Mouse (Mus musculus): ENCODE measurements around the gene Vmn1r169.
"Not testable (repeated sequence)": the region's sequence is repeated elsewhere in the genome, so short reads cannot be mapped to it uniquely, and the experiment has no call there.

Gene Vmn1r169

DNA sequence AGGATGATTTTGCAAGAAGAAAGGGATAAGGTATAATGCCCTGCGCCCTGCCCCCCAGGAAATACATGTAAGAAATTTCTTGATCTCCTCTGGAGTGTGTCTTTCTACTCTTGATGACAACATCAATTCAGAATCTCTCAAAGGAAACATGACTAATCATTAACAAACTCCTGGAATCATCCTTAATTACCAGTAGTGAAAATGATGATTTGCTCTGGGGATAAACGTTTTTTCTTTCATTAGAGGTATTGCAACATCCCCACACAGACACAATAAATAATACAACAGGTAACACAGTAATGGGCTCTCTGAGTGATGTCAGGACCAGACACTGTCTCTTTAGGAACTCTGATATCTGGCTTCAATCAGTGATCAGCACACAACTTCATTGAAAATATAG is at the start of gene Vmn1r169:
Gene Vmn1r169, plus strand, starts transcription at position 301 of the 400 bp plus-strand sequence.
- DNase-seq (ENCODE audit: low spot score): not testable (repeated sequence)

DNA sequence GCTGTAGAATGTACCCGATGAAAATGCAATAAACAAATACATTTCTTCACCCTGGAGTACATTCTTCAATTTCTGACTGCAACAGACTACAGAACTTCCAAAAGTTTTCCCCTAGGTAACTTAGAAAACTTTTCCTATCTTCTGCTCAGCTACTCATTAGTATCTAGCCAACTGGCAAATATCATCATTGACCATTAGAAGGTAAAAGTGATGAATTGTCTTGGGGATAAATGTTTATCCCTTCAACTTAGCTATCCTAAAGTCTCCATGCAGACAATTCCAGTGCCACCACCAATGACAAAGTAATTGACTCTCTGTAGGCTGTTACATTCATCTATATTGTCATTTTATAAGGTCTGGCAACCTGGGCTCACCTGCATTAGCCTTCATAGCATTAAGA is 35.9 kb upstream of the Vmn1r169 start, which contains the start of gene Vmn1r168:
Gene Vmn1r168, plus strand, starts transcription at position 301 of the 400 bp plus-strand sequence.
- DNase-seq (ENCODE audit: low spot score): not testable (repeated sequence)

DNA sequence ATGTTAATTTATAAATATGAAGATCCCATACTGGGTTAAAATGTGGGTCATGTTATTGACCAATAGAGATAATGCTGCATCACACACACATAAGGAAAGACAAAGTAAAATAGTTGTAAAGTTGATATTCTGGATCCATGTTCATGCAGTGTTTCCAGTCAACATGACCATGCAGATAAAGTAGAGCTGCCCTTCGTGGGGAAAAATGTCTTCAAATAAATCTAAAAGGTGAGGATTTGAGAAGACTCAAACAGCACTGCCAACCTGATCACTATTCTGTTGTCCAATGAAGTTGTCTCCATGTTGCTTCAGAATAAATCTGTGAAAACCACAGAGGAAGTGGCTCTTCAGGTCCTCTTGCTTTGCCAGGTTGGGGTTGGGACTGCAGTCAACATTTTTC is 30.5 kb downstream of the Vmn1r169 start, which contains the start of gene Vmn1r170:
Gene Vmn1r170, plus strand, starts transcription at position 301 of the 400 bp plus-strand sequence.
- DNase-seq (ENCODE audit: low spot score): not testable (repeated sequence)

Data from ovary, adult 18-20 months (tissue).